Mouse (Mus musculus): ENCODE results near the gene Hmgxb4.

Hmgxb4 gene

DNA sequence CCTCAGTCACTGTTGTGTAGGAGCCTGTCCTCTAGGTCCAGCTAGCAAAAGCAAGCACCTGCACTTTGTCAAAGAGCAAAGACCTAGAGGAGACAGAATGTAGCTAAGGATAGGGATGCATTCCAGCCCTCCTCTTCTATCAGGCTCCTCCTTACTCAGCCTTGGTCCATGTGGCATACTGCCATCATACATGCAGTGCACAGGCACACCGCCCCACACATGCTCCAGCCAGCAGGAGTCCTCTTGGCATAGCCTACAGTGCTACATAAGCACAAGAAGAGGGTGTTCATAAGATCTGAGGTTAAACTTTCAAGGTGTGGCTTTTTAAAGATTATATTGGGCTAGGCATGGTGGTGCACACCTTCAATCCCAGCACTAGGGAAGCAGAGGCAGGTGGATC is 81.7 kb downstream of the Hmgxb4 start:
- DNase-seq: no peak

- DNase-seq: no peak
Measured at GRCm38 (mm10) chr8:75078215-75078614, 85.1 kb downstream of the Hmgxb4 start.

- DNase-seq: no peak
Measured at GRCm38 (mm10) chr8:75078851-75079250, 85.7 kb downstream of the Hmgxb4 start.

Data from lung, adult 18-20 months (tissue).